Mouse (Mus musculus) midbrain, postnatal 0 days (tissue): ENCODE results near the gene Uvrag. TPM values are rescaled to one million over a fixed set of nuclear protein-coding genes. Genes with fewer than 3 reads are reported as not detected.

Experiments
- ATAC-seq: fragments of 200-750 bp; cut with Nextera tagmentation; 2 replicates; pipeline ENCODE4 v1.8.0; 2017; ENCODE audit warnings: moderate number of reproducible peaks, mild to moderate bottlenecking, moderate TSS enrichment, moderate library complexity; ENCODE audit not compliant: low FRiP score
- DNase-seq: peaks from one replicate; pipeline ENCODE4 v3.0.0-alpha.2; 2015; ENCODE audit warnings: low spot score
- H3K27ac ChIP-seq: fragments of 300-500 bp; sonication (generic); 2 replicates; pipeline ENCODE4 v1.5.1; 2014; ENCODE audit warnings: low read depth, mild to moderate bottlenecking, low read length, mixed read lengths
- H3K27me3 ChIP-seq: fragments of 300-500 bp; sonication (generic); 2 replicates; pipeline ENCODE4 v1.6.1; 2014; ENCODE audit warnings: low read length, control low read depth, mixed read lengths; ENCODE audit not compliant: insufficient read depth
- H3K36me3 ChIP-seq: fragments of 300-500 bp; sonication (generic); 2 replicates; pipeline ENCODE4 v1.6.1; 2014; ENCODE audit warnings: low read length, control low read depth, mixed read lengths; ENCODE audit not compliant: insufficient read depth
- H3K4me1 ChIP-seq: fragments of 300-500 bp; sonication (generic); 2 replicates; pipeline ENCODE4 v1.6.1; 2014; ENCODE audit warnings: mild to moderate bottlenecking, control low read depth, antibody characterized with exemption, low read length, mixed read lengths; ENCODE audit not compliant: insufficient read depth
- H3K4me2 ChIP-seq: fragments of 300-500 bp; sonication (generic); 2 replicates; pipeline ENCODE4 v1.6.1; 2014; ENCODE audit warnings: low read depth, mild to moderate bottlenecking, low read length, mixed read lengths; ENCODE audit not compliant: poor library complexity, severe bottlenecking
- H3K4me3 ChIP-seq: fragments of 300-500 bp; sonication (generic); 2 replicates; pipeline ENCODE4 v1.5.1; 2014; ENCODE audit warnings: low read depth, mild to moderate bottlenecking, low read length, moderate library complexity
- H3K9ac ChIP-seq: fragments of 300-500 bp; sonication (generic); replicated peaks from 2 replicates; pipeline ENCODE4 v1.6.1; 2014; ENCODE audit warnings: mild to moderate bottlenecking, low read length, moderate library complexity, mixed read lengths; ENCODE audit not compliant: poor library complexity, severe bottlenecking
- H3K9me3 ChIP-seq: fragments of 300-500 bp; sonication (generic); 2 replicates; pipeline ENCODE4 v1.6.1; 2016; ENCODE audit warnings: low read length, control low read depth
- CTCF ChIP-seq: IDR thresholded peaks from 2 replicates; pipeline ENCODE4 v1.5.1; 2016; ENCODE audit warnings: antibody characterized with exemption, mild to moderate bottlenecking
- WGBS: fragments of 180-500 bp; shearing (Covaris S2); extraction: QIAGEN DNeasy Blood & Tissue Kit; methylation state at CpG from one replicate; pipeline ENCODE4 v1.1.7; 2014; 5-methylcytosine and 5-hydroxymethylcytosine counted together
- polyA plus RNA-seq: library from polyadenylated mRNA; unstranded; fragments of >200 nt; fragmentation: Nextera tagmentation; extraction: Ambion mirVana; gene quantifications from 2 replicates; pipeline ENCODE4 v1.2.1, GENCODE M21; 2015
- total RNA-seq: library from RNA; depleted of rRNA; stranded (reverse); fragments of >200 nt; gene quantifications from 2 replicates; pipeline ENCODE4 v1.2.3, GENCODE M21; 2014

Gene Uvrag
- total and polyA plus RNA-seq, 2 experiments from 2014 or later = 19.8 to 23.3 TPM

GRCm38 (mm10) chr7:99087581-99087980 lies 53.4 kb downstream of the Uvrag start:
- WGBS = 68% methylated on average over 7 of the region's 7 CpGs
- Histone ChIP-seq H3K4me3 (no peak overlapping the region), H3K36me3 (0 out of 2 replicates have a peak, but pooled peaks cover 4% of the 10 kb centered on the region), H3K4me1 (no peaks in the 10 kb centered on the region), H3K9ac (no peak overlapping the region), H3K4me2 (no peak overlapping the region), H3K27me3 (no peaks in the 10 kb centered on the region), H3K9me3 (no peaks in the 10 kb centered on the region), H3K27ac (no peak overlapping the region)
- no peak for DNase-seq
- ATAC-seq = no peak
- no peak for TF ChIP-seq CTCF

GRCm38 (mm10) chr7:99086646-99087443 lies 54.1 kb downstream of the Uvrag start:
- Histone ChIP-seq H3K36me3 (0 out of 2 replicates have a peak, but pooled peaks cover 4% of the 10 kb centered on the region), H3K27ac (no peak overlapping the region), H3K4me2 (no peak overlapping the region), H3K4me1 (no peaks in the 10 kb centered on the region), H3K9me3 (no peaks in the 10 kb centered on the region), H3K9ac (no peak overlapping the region), H3K4me3 (no peak overlapping the region), H3K27me3 (no peaks in the 10 kb centered on the region)
- no peak for ATAC-seq
- DNase-seq = no peak
- 76% methylated on average over 9 of the region's 9 CpGs for WGBS
- TF ChIP-seq CTCF = no peak

GRCm38 (mm10) chr7:99085249-99085648 lies 55.7 kb downstream of the Uvrag start:
- ATAC-seq (no peak), DNase-seq (no peak)
- Histone ChIP-seq H3K27me3 (no peaks in the 10 kb centered on the region), H3K4me2 (no peak overlapping the region), H3K4me3 (no peak overlapping the region), H3K27ac (no peak overlapping the region), H3K4me1 (no peaks in the 10 kb centered on the region), H3K9me3 (no peaks in the 10 kb centered on the region), H3K9ac (no peak overlapping the region), H3K36me3 (0 out of 2 replicates have a peak, but pooled peaks cover 4% of the 10 kb centered on the region)
- 84% methylated on average over 3 of the region's 3 CpGs for WGBS
- TF ChIP-seq CTCF = no peak

DNA sequence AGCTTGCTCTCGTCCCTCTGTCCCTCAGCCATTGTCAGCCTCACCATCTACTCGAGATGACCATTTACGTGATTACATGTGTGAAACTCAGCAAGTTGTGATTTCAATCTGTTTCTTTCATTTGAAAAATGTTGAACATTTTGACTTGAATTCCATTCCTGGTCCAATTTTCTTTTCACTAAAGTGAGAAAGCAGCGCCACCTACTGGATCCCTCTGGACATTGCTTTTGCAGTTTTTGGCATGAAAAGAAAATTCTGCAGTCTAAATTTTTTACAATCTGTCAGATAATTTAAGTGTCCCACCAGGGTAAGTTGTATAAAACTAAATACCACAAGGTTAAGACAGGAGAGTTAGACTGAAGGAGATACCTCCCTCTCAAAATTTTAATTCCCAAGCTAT lies 61.4 kb downstream of the Uvrag start:
- Histone ChIP-seq H3K4me1 (no peaks in the 10 kb centered on the region), H3K4me2 (no peak overlapping the region), H3K9me3 (no peaks in the 10 kb centered on the region), H3K9ac (no peak overlapping the region), H3K27ac (no peak overlapping the region), H3K27me3 (no peaks in the 10 kb centered on the region), H3K4me3 (no peak overlapping the region), H3K36me3 (no peaks in the 10 kb centered on the region)
- 31% methylated on average over 4 of the region's 4 CpGs for WGBS
- ATAC-seq = no peak
- peak; percentile 90 for TF ChIP-seq CTCF
- DNase-seq = peak; percentile 74

DNA sequence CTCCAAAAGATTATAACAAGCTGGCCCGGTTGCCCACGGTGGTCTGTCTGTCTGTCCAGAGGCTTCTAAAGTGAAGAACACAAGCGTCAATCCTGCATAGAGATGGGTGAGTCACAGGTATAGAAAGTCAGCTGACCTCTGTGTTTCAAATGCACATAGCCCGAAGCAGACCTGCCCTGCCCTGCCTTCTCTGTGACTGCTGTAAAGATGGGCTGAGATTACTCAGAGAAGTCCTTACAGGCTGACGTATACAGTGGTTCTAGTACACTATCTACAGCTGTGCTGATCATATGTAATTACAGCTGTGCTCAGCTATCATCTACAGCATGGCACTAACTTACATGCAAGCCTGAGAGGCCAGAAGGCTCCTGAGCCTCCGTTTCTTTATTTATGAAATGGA lies 62.1 kb downstream of the Uvrag start:
- H3K4me1 ChIP-seq = no peaks in the 10 kb centered on the region
- H3K9ac ChIP-seq = no peak overlapping the region
- H3K4me2 ChIP-seq = no peak overlapping the region
- H3K4me3 ChIP-seq = no peak overlapping the region
- ATAC-seq = no peak
- no peaks in the 10 kb centered on the region for H3K9me3 ChIP-seq
- DNase-seq = no peak
- no peak overlapping the region for H3K27ac ChIP-seq
- TF ChIP-seq CTCF = no peak
- H3K36me3 ChIP-seq = no peaks in the 10 kb centered on the region
- WGBS = 93% methylated on average over 6 of the region's 6 CpGs
- no peaks in the 10 kb centered on the region for H3K27me3 ChIP-seq

DNA sequence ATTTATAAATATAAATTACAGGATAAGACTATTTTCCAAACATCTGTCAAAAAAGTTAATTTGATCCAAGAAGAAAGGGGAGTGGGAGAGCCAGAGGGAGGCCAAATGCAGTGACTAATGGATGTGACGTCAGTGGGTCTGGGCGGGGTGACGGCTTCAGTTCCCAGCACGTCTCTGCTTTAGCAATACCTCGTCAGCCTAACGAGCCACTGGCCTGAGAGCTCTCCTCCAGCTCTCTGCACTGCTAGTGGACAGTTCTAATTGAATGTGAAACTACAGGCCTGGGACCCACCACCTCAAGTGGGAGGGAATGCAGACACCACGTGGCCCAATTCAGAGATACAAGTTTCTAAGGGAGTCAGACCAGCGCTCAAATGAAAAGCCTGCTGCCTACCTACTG lies 63.7 kb downstream of the Uvrag start:
- Histone ChIP-seq H3K4me2 (no peak overlapping the region), H3K9me3 (no peaks in the 10 kb centered on the region), H3K9ac (no peak overlapping the region), H3K4me3 (no peak overlapping the region), H3K36me3 (no peaks in the 10 kb centered on the region), H3K27me3 (no peaks in the 10 kb centered on the region), H3K27ac (no peak overlapping the region), H3K4me1 (no peaks in the 10 kb centered on the region)
- no peak for TF ChIP-seq CTCF
- no peak for ATAC-seq
- no peak for DNase-seq
- 68% methylated on average over 8 of the region's 8 CpGs for WGBS
